Mouse (Mus musculus) ES-Bruce4 (cell line): ENCODE data around the gene Zcchc24.

Source experiments
- CTCF ChIP-seq: IDR thresholded peaks from one replicate; pipeline ENCODE4 v1.8.1; 2011; ENCODE audit warnings: low read depth, low read length
- POLR2A ChIP-seq: IDR thresholded peaks from one replicate; pipeline ENCODE4 v1.8.1; 2011; ENCODE audit warnings: low read length; ENCODE audit not compliant: insufficient read depth

- TF ChIP-seq POLR2A (no peak), CTCF (no peak)
These were observed 102.0 kb downstream of the Zcchc24 start for GRCm38 (mm10) chr14:25666668-25667376.
